17 mouse cellular contexts compared by ENCODE assay signal in the genomic region with DNA sequence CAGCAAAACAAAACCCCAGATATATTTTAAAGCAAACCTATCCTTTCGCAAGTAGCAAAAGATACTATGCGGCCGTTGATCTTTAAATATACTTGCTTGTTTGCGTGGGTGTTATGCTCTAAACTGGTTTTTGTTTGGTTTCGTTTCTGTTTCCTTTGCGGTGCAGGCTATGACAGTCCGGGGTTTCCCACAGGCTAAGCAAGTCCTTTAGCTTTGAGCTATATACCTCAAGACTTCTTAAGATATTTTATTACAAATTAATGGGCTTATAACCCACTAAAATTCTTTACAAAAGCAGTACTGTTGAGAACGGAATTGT.
DNase-seq lines count a peak whose midpoint lies in the region; ATAC-seq lines count a peak whose summit lies in the region.
"Had no signal": no experiment of that assay in that cellular context is flagged by ENCODE, and none has a peak within 500 bp of the region (broad histone marks: within the 10 kb centered on the region; RNA-seq: fewer than 3 reads in every experiment).

No protein-coding gene starts in this region.

- no peaks in the 10 kb centered on the region for H3K36me3 ChIP-seq in heart, embryonic 13.5 days
- H3K36me3 ChIP-seq in embryonic facial prominence, embryonic 12.5 days, result no peaks in the 10 kb centered on the region
- no peaks in the 10 kb centered on the region for H3K36me3 ChIP-seq in intestine, embryonic 15.5 days
- H3K36me3 ChIP-seq: kidney, embryonic 15.5 days; liver, embryonic 12.5 days; neural tube, embryonic 13.5 days had no signal

- no peak for ATAC-seq in heart, embryonic 13.5 days (ENCODE audit: extremely low read depth, insufficient number of reproducible peaks, low FRiP score, low TSS enrichment)
- ATAC-seq in embryonic facial prominence, embryonic 12.5 days (ENCODE audit: insufficient number of reproducible peaks, insufficient read depth, low FRiP score, low TSS enrichment), result no peak
- ATAC-seq in intestine, embryonic 15.5 days, result no peak
- ATAC-seq: hindbrain, postnatal 0 days; liver, embryonic 12.5 days had no signal

- H3K4me2 ChIP-seq in heart, embryonic 13.5 days, result peak overlapping the region; percentile 34; the same call in 1 of the 2 replicates
- H3K4me2 ChIP-seq in embryonic facial prominence, embryonic 12.5 days (replicated peaks), result no peak overlapping the region
- H3K4me2 ChIP-seq in intestine, embryonic 15.5 days (replicated peaks), result no peak overlapping the region
- H3K4me2 ChIP-seq: kidney, embryonic 15.5 days; liver, embryonic 12.5 days; neural tube, embryonic 13.5 days had no signal

- H3K4me1 ChIP-seq in heart, embryonic 13.5 days, result peaks cover 29% of the 10 kb centered on the region
- H3K4me1 ChIP-seq in embryonic facial prominence, embryonic 12.5 days, result peaks cover 29% of the 10 kb centered on the region
- peaks cover 16% of the 10 kb centered on the region for H3K4me1 ChIP-seq in intestine, embryonic 15.5 days (replicated peaks)
- H3K4me1 ChIP-seq: liver, embryonic 12.5 days; neural tube, embryonic 13.5 days had no signal

- H3K4me3 ChIP-seq in heart, embryonic 13.5 days, result no peak overlapping the region
- no peak overlapping the region for H3K4me3 ChIP-seq in embryonic facial prominence, embryonic 12.5 days
- H3K4me3 ChIP-seq in intestine, embryonic 15.5 days (replicated peaks), result no peak overlapping the region
- H3K4me3 ChIP-seq: kidney, embryonic 15.5 days; liver, embryonic 12.5 days; neural tube, embryonic 13.5 days had no signal

- WGBS in heart, embryonic 13.5 days, result 86% methylated on average over 8 of the region's 8 CpGs
- 78% methylated on average over 8 of the region's 8 CpGs for WGBS in embryonic facial prominence, embryonic 12.5 days
- WGBS in intestine, embryonic 15.5 days, result 80% methylated on average over 8 of the region's 8 CpGs

- H3K9ac ChIP-seq in heart, embryonic 13.5 days, result no peak overlapping the region
- H3K9ac ChIP-seq in embryonic facial prominence, embryonic 12.5 days, result no peak overlapping the region
- no peak overlapping the region for H3K9ac ChIP-seq in intestine, embryonic 15.5 days
- H3K9ac ChIP-seq: kidney, embryonic 15.5 days; liver, embryonic 12.5 days; neural tube, embryonic 13.5 days had no signal

- H3K9me3 ChIP-seq in heart, embryonic 13.5 days, result no peaks in the 10 kb centered on the region
- no peaks in the 10 kb centered on the region for H3K9me3 ChIP-seq in embryonic facial prominence, embryonic 12.5 days
- H3K9me3 ChIP-seq in intestine, embryonic 15.5 days, result no peaks in the 10 kb centered on the region
- H3K9me3 ChIP-seq: kidney, embryonic 15.5 days; liver, embryonic 12.5 days; neural tube, embryonic 13.5 days had no signal

- H3K27ac ChIP-seq in heart, embryonic 13.5 days (replicated peaks), result peak overlapping the region; percentile 56
- H3K27ac ChIP-seq in embryonic facial prominence, embryonic 12.5 days, result peak overlapping the region; percentile 58; the same call in 1 of the 2 replicates
- H3K27ac ChIP-seq in intestine, embryonic 15.5 days, result no peak overlapping the region
- H3K27ac ChIP-seq: hindbrain, postnatal 0 days; kidney, embryonic 15.5 days; liver, embryonic 12.5 days; neural tube, embryonic 13.5 days had no signal

- no peaks in the 10 kb centered on the region for H3K27me3 ChIP-seq in heart, embryonic 13.5 days (replicated peaks)
- H3K27me3 ChIP-seq in embryonic facial prominence, embryonic 12.5 days, result no peaks in the 10 kb centered on the region
- no peaks in the 10 kb centered on the region for H3K27me3 ChIP-seq in intestine, embryonic 15.5 days (replicated peaks)
- H3K27me3 ChIP-seq: kidney, embryonic 15.5 days; liver, embryonic 12.5 days; neural tube, embryonic 13.5 days had no signal

- DNase-seq in heart, adult 18-20 months, result no peak
- peak; percentile 62 for DNase-seq in CD4-positive, CD25-positive, alpha-beta regulatory T cell, adult 2 months (ENCODE audit: low read depth, low spot score)
- peak; percentile 62 for DNase-seq in naive thymus-derived CD4-positive, alpha-beta T cell, adult 2 months (ENCODE audit: low read depth)
- no peak for DNase-seq in lung, postnatal 25 days (ENCODE audit: low spot score)
- no peak for DNase-seq in adrenal gland, postnatal 4 days (ENCODE audit: low spot score in 2 of 2)
- DNase-seq: cerebellum, adult 11-12 months; gastrocnemius, postnatal 36 days; midbrain, embryonic 14.5 days; retina, postnatal 1 day; spleen, adult 18-20 months had no signal

Comparison
In these comparisons a context has a peak if more than half of its experiments do, and no peak if none do; other contexts are left out.
1. DNase-seq: peak in CD4-positive, CD25-positive, alpha-beta regulatory T cell, adult 2 months (single experiment) and naive thymus-derived CD4-positive, alpha-beta T cell, adult 2 months (single experiment); none in heart, adult 18-20 months (0 of 2), lung, postnatal 25 days (single experiment) and adrenal gland, postnatal 4 days (0 of 2).